Mouse (Mus musculus) adrenal gland, adult 8-10 months (tissue): Measurements from ENCODE around the gene Tbc1d2. TPM values are rescaled to one million over a fixed set of nuclear protein-coding genes. Genes with fewer than 3 reads are reported as not detected.

Experiments
- total RNA-seq, 4 experiments: library from RNA; stranded (reverse); gene quantifications; 2 replicates each; pipeline ENCODE4 v1.2.4; 2022

Gene Tbc1d2
- total RNA-seq, 4 experiments from 2014 or later, result 2.6 to 10.5 (median 7.0) TPM

Other genes with a start within 250 kb of the Tbc1d2 start
- gene Hemgn, start 236.7 kb downstream of the Tbc1d2 start, total RNA-seq, result under 1 TPM in 1 of 4 experiments, not detected in 3; 0.11 TPM
- gene Anp32b, start 199.3 kb downstream of the Tbc1d2 start, total RNA-seq, result 100 to 1,000 TPM; 104 to 129 (median 117) TPM
- gene Nans, start 161.0 kb downstream of the Tbc1d2 start, total RNA-seq, result 10 to 100 TPM; 35.0 to 43.4 (median 38.6) TPM
- 10 to 100 TPM in 2 of 4 experiments, 1 to 10 TPM in 2; 5.1 to 12.2 (median 8.2) TPM for gene Trim14, start 114.1 kb downstream of the Tbc1d2 start, total RNA-seq
- 1 to 10 TPM; 2.7 to 6.3 (median 5.1) TPM for gene Coro2a, start 48.0 kb downstream of the Tbc1d2 start, total RNA-seq